Mouse (Mus musculus) heart, embryonic 13.5 days (tissue): ENCODE data around the gene Angptl1. TPM values are rescaled to one million over a fixed set of nuclear protein-coding genes. Genes with fewer than 3 reads are reported as not detected.

Source experiments
- ATAC-seq: fragments of 200-750 bp; cut with Nextera tagmentation; 2 replicates; pipeline ENCODE4 v1.8.0; 2017; ENCODE audit warnings: moderate TSS enrichment; ENCODE audit not compliant: insufficient number of reproducible peaks, low FRiP score, low TSS enrichment; ENCODE audit errors: extremely low read depth
- H3K27ac ChIP-seq: fragments of 300-500 bp; sonication (generic); replicated peaks from 2 replicates; pipeline ENCODE4 v1.5.1; 2015; ENCODE audit warnings: moderate library complexity, mild to moderate bottlenecking, inconsistent platforms
- H3K27me3 ChIP-seq: fragments of 300-500 bp; sonication (generic); replicated peaks from 2 replicates; pipeline ENCODE4 v1.6.1; 2015; ENCODE audit warnings: mild to moderate bottlenecking, inconsistent platforms
- H3K36me3 ChIP-seq: fragments of 300-500 bp; sonication (generic); 2 replicates; pipeline ENCODE4 v1.6.1; 2015; ENCODE audit warnings: mild to moderate bottlenecking, inconsistent platforms
- H3K4me1 ChIP-seq: fragments of 300-500 bp; sonication (generic); 2 replicates; pipeline ENCODE4 v1.6.1; 2015; ENCODE audit warnings: inconsistent platforms
- H3K4me2 ChIP-seq: fragments of 300-500 bp; sonication (generic); 2 replicates; pipeline ENCODE4 v1.6.1; 2015; ENCODE audit warnings: inconsistent platforms, mild to moderate bottlenecking, moderate library complexity
- H3K4me3 ChIP-seq: fragments of 300-500 bp; sonication (generic); 2 replicates; pipeline ENCODE4 v1.5.1; 2015; ENCODE audit warnings: moderate library complexity, mild to moderate bottlenecking, inconsistent platforms
- H3K9ac ChIP-seq: fragments of 300-500 bp; sonication (generic); 2 replicates; pipeline ENCODE4 v1.6.1; 2015; ENCODE audit warnings: inconsistent platforms, mild to moderate bottlenecking, moderate library complexity
- H3K9me3 ChIP-seq: fragments of 300-500 bp; sonication (generic); 2 replicates; pipeline ENCODE4 v1.6.1; 2016; ENCODE audit warnings: inconsistent platforms
- WGBS: fragments of 180-500 bp; shearing (Covaris S2); methylation state at CpG from one replicate; pipeline ENCODE4 v1.1.7; 2015; ENCODE audit warnings: mixed read lengths; 5-methylcytosine and 5-hydroxymethylcytosine counted together
- polyA plus RNA-seq: library from polyadenylated mRNA; unstranded; fragments of >200 nt; fragmentation: Nextera tagmentation; extraction: Ambion mirVana; gene quantifications from 2 replicates; pipeline ENCODE4 v1.2.1, GENCODE M21; 2015

Gene Angptl1
- polyA plus RNA-seq, result 2.7 and 2.8 TPM in 2 replicates

- WGBS, result 67% methylated on average over 4 of the region's 4 CpGs
- peak within 1 kb of the TSS; percentile 74 for H3K9ac ChIP-seq
- no peak for ATAC-seq
These were observed at the start of gene Angptl1 for GRCm38 (mm10) chr1:156838177-156838576. Angptl1 (plus strand) TSS chr1:156838562.

GRCm38 (mm10) chr1:156789844-156790490 lies 48.4 kb upstream of the Angptl1 start:
- Histone ChIP-seq H3K36me3 (no peaks in the 10 kb centered on the region), H3K9ac (no peak overlapping the region), H3K4me1 (peaks cover 17% of the 10 kb centered on the region), H3K27ac (no peak overlapping the region), H3K4me3 (no peak overlapping the region), H3K27me3 (no peaks in the 10 kb centered on the region), H3K9me3 (no peaks in the 10 kb centered on the region), H3K4me2 (no peak overlapping the region)
- 51% methylated on average over 5 of the region's 5 CpGs for WGBS
- no peak for ATAC-seq

More at GRCm38 (mm10) chr1:156838177-156838576, at the start of gene Angptl1:
- Histone ChIP-seq H3K27ac (peak within 1 kb of the TSS; percentile 70), H3K4me2 (peak within 1 kb of the TSS; percentile 64), H3K36me3 (0 out of 2 replicates have a peak, but pooled peaks cover under 1% of the 10 kb centered on the region), H3K4me3 (peak within 1 kb of the TSS; percentile 34), H3K4me1 (peaks cover 55% of the 10 kb centered on the region), H3K9me3 (no peaks in the 10 kb centered on the region), H3K27me3 (no peaks in the 10 kb centered on the region)

GRCm38 (mm10) chr1:156796251-156796650 lies 42.1 kb upstream of the Angptl1 start:
- H3K4me1 ChIP-seq, result peaks cover 9% of the 10 kb centered on the region; the same call in 1 of the 2 replicates
- H3K36me3 ChIP-seq, result no peaks in the 10 kb centered on the region
- ATAC-seq, result no peak
- 65% methylated on average over 9 of the region's 9 CpGs for WGBS
- no peak overlapping the region for H3K27ac ChIP-seq
- H3K27me3 ChIP-seq, result no peaks in the 10 kb centered on the region
- H3K4me3 ChIP-seq, result no peak overlapping the region
- no peak overlapping the region for H3K9ac ChIP-seq
- H3K9me3 ChIP-seq, result no peaks in the 10 kb centered on the region
- H3K4me2 ChIP-seq, result no peak overlapping the region

- ATAC-seq, result no peak
- Histone ChIP-seq H3K4me2 (no peak overlapping the region), H3K4me1 (peaks cover 3% of the 10 kb centered on the region; the same call in 1 of the 2 replicates), H3K27me3 (no peaks in the 10 kb centered on the region), H3K9me3 (no peaks in the 10 kb centered on the region), H3K4me3 (no peak overlapping the region), H3K27ac (no peak overlapping the region), H3K9ac (no peak overlapping the region), H3K36me3 (peaks cover 14% of the 10 kb centered on the region; the same call in 1 of the 2 replicates)
- 60% methylated on average over 6 of the region's 6 CpGs for WGBS
These were observed 37.1 kb upstream of the Angptl1 start for GRCm38 (mm10) chr1:156801276-156801675.

GRCm38 (mm10) chr1:156808332-156808731 lies 30.0 kb upstream of the Angptl1 start:
- Histone ChIP-seq H3K4me3 (no peak overlapping the region), H3K4me1 (peaks cover 7% of the 10 kb centered on the region), H3K9me3 (no peaks in the 10 kb centered on the region), H3K4me2 (no peak overlapping the region), H3K27ac (no peak overlapping the region), H3K9ac (no peak overlapping the region), H3K36me3 (peaks cover 37% of the 10 kb centered on the region), H3K27me3 (no peaks in the 10 kb centered on the region)
- ATAC-seq, result no peak
- 81% methylated on average over 10 of the region's 10 CpGs for WGBS

GRCm38 (mm10) chr1:156811928-156812327 lies 26.4 kb upstream of the Angptl1 start:
- no peak overlapping the region for H3K4me3 ChIP-seq

GRCm38 (mm10) chr1:156812716-156813115 lies 25.6 kb upstream of the Angptl1 start:
- Histone ChIP-seq H3K27ac (no peak overlapping the region), H3K4me3 (no peak overlapping the region), H3K27me3 (no peaks in the 10 kb centered on the region), H3K4me2 (no peak overlapping the region), H3K9ac (no peak overlapping the region), H3K9me3 (no peaks in the 10 kb centered on the region), H3K36me3 (peaks cover 49% of the 10 kb centered on the region), H3K4me1 (peaks cover 19% of the 10 kb centered on the region)
- ATAC-seq, result no peak
- 52% methylated on average over 8 of the region's 8 CpGs for WGBS

More at GRCm38 (mm10) chr1:156811928-156812327, 26.4 kb upstream of the Angptl1 start:
- no peak for ATAC-seq
- Histone ChIP-seq H3K9ac (no peak overlapping the region), H3K4me2 (no peak overlapping the region), H3K36me3 (peaks cover 41% of the 10 kb centered on the region), H3K27me3 (no peaks in the 10 kb centered on the region), H3K9me3 (no peaks in the 10 kb centered on the region), H3K4me1 (peaks cover 19% of the 10 kb centered on the region), H3K27ac (no peak overlapping the region)
- 50% methylated on average over 7 of the region's 7 CpGs for WGBS

- Histone ChIP-seq H3K36me3 (peaks cover 53% of the 10 kb centered on the region), H3K9ac (no peak overlapping the region), H3K9me3 (no peaks in the 10 kb centered on the region), H3K4me3 (no peak overlapping the region), H3K27ac (no peak overlapping the region), H3K4me1 (peaks cover 19% of the 10 kb centered on the region), H3K4me2 (0 out of 2 replicates have a peak overlapping the region, but pooled peaks have one; percentile 11), H3K27me3 (no peaks in the 10 kb centered on the region)
- WGBS, result 14% methylated on average over 6 of the region's 6 CpGs
- no peak for ATAC-seq
These were observed 24.9 kb upstream of the Angptl1 start for GRCm38 (mm10) chr1:156813485-156813884.

GRCm38 (mm10) chr1:156819236-156819635 lies 19.1 kb upstream of the Angptl1 start:
- Histone ChIP-seq H3K4me1 (peaks cover 3% of the 10 kb centered on the region; the same call in 1 of the 2 replicates), H3K4me3 (no peak overlapping the region), H3K9ac (no peak overlapping the region), H3K36me3 (peaks cover 63% of the 10 kb centered on the region), H3K9me3 (no peaks in the 10 kb centered on the region), H3K4me2 (no peak overlapping the region), H3K27ac (no peak overlapping the region), H3K27me3 (no peaks in the 10 kb centered on the region)
- ATAC-seq, result no peak
- WGBS, result 93% methylated on average over 1 of the region's 1 CpGs

- Histone ChIP-seq H3K4me3 (peak overlapping the region; percentile 34), H3K27ac (peak overlapping the region; percentile 70), H3K9me3 (no peaks in the 10 kb centered on the region), H3K4me2 (peak overlapping the region; percentile 64), H3K36me3 (no peaks in the 10 kb centered on the region), H3K9ac (peak overlapping the region; percentile 74), H3K27me3 (no peaks in the 10 kb centered on the region), H3K4me1 (peaks cover 55% of the 10 kb centered on the region)
- 9% methylated on average over 6 of the region's 6 CpGs for WGBS
- peak; percentile 63; the same call in 1 of the 2 replicates for ATAC-seq
These were observed 333 bp downstream of the Angptl1 start for GRCm38 (mm10) chr1:156838695-156839094.

- H3K4me1 ChIP-seq, result peaks cover 57% of the 10 kb centered on the region
- H3K9me3 ChIP-seq, result no peaks in the 10 kb centered on the region
- 0 out of 2 replicates have a peak overlapping the region, but pooled peaks have one; percentile 19 for H3K9ac ChIP-seq
- ATAC-seq, result no peak
- H3K36me3 ChIP-seq, result no peaks in the 10 kb centered on the region
- no peak overlapping the region for H3K4me3 ChIP-seq
- no peaks in the 10 kb centered on the region for H3K27me3 ChIP-seq
- no peak overlapping the region for H3K27ac ChIP-seq
- no peak overlapping the region for H3K4me2 ChIP-seq
- WGBS, result 69% methylated on average over 11 of the region's 11 CpGs
These were observed 3.4 kb downstream of the Angptl1 start for GRCm38 (mm10) chr1:156841625-156842339.
